Mouse (Mus musculus) cerebellum, adult 2 months (tissue): ENCODE data around the gene Zfp36l2.
A peak's percentile ranks its signal among the peaks of the same experiment; 100 is the strongest.

Experiments used
- CTCF ChIP-seq: fragments of 200-500 bp; IDR thresholded peaks from 2 replicates; pipeline ENCODE4 v1.5.1; 2011; ENCODE audit warnings: low read depth, mild to moderate bottlenecking, control low read depth, low read length, moderate library complexity, borderline replicate concordance; ENCODE audit not compliant: insufficient read depth
- POLR2A ChIP-seq: fragments of 200-500 bp; IDR thresholded peaks from 2 replicates; pipeline ENCODE4 v1.6.1; 2011; ENCODE audit warnings: low read length, control low read depth, borderline replicate concordance; ENCODE audit not compliant: insufficient read depth

DNA sequence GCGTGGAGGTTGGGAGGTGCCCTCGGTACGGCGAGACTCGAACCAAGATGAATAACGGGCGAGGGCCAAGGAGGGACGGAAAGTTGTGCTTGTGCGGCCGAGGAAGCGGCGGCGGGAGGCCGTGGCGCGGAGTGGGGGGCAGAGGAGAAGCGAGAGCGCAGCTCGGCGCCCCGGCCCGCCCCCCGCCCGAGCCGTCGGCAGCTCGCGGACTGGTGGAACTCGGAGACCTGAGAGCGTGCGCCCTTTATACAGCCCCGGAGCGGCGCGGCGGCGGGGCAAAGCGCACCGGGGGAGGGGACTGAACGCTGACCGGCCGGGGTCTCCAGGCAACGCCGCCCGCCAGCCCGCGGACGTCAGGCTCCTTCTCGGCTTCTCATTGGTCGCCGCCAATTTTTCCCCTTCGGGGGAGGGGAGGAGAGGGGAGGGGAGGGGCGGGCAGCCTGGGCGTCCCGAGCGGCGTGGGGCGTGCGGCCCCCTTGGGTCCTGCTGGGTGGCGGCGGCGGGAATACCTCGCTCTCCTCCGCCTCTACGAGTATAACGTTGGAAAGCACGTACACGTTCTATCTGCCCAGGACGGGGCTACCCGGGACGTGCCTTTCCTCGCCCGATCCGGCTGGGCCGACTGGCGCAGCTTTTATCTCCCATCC is at the start of gene Zfp36l2:
- TF ChIP-seq CTCF (no peak), POLR2A (peak; percentile 29; the same call in 1 of the 2 replicates)
